Mouse (Mus musculus) spleen, postnatal 14 days (tissue): ENCODE data around the gene 1700034I23Rik.
"Not testable (repeated sequence)": the region's sequence is repeated elsewhere in the genome, so short reads cannot be mapped to it uniquely, and the experiment has no call there.

Experiments used
- DNase-seq, 2 experiments: peaks; one replicate each; pipeline ENCODE4 v3.0.0; 2021 to 2022; ENCODE audit warnings: low spot score in 2 of 2

Gene 1700034I23Rik

GRCm38 (mm10) chr3:40902443-40902842 lies at the start of gene 1700034I23Rik:
TSS of gene 1700034I23Rik (minus strand) at chr3:40902543.
- DNase-seq, result not testable (repeated sequence)

GRCm38 (mm10) chr3:40951365-40951764 lies 49.0 kb upstream of the 1700034I23Rik start:
- DNase-seq, result peak in 1 of 2 experiments; percentile 3

- DNase-seq, result peak; percentile 31 to 49
These were observed 48.4 kb upstream of the 1700034I23Rik start for GRCm38 (mm10) chr3:40950601-40951201.

- peak; percentile 37 to 54 for DNase-seq
These were observed 47.7 kb upstream of the 1700034I23Rik start for GRCm38 (mm10) chr3:40949903-40950600.

- DNase-seq, result peak; percentile 100
These were observed 47.0 kb upstream of the 1700034I23Rik start, which contains the start of gene Larp1b for GRCm38 (mm10) chr3:40949170-40949902. TSS of gene Larp1b (plus strand) at chr3:40949828.

- DNase-seq, result no peak
These were observed 36.7 kb upstream of the 1700034I23Rik start for GRCm38 (mm10) chr3:40939019-40939418.

GRCm38 (mm10) chr3:40938592-40938991 lies 36.2 kb upstream of the 1700034I23Rik start:
- no peak for DNase-seq

- no peak for DNase-seq
These were observed 35.8 kb upstream of the 1700034I23Rik start for GRCm38 (mm10) chr3:40938189-40938588.

- DNase-seq, result peak; percentile 7 to 12
These were observed 8.0 kb downstream of the 1700034I23Rik start for GRCm38 (mm10) chr3:40894336-40894735.

- DNase-seq, result peak; percentile 95 to 96
These were observed 8.5 kb downstream of the 1700034I23Rik start for GRCm38 (mm10) chr3:40893816-40894258.

- not testable (repeated sequence) for DNase-seq
These were observed 49.1 kb downstream of the 1700034I23Rik start for GRCm38 (mm10) chr3:40853123-40853738.
